Mouse (Mus musculus) olfactory bulb, adult 2 months (tissue): ENCODE results near the gene Mdga1. TPM values are rescaled to one million over a fixed set of nuclear protein-coding genes. Genes with fewer than 3 reads are reported as not detected.
A peak's percentile ranks its signal among the peaks of the same experiment; 100 is the strongest.

Experiments
- H3K27ac ChIP-seq: fragments of 200-500 bp; 2 replicates; pipeline ENCODE4 v1.5.1; 2012; ENCODE audit warnings: low read depth, low read length; ENCODE audit not compliant: insufficient read depth
- H3K4me1 ChIP-seq: fragments of 200-500 bp; 2 replicates; pipeline ENCODE4 v1.6.1; 2012; ENCODE audit warnings: low read length; ENCODE audit not compliant: control insufficient read depth, insufficient read depth
- H3K4me3 ChIP-seq: fragments of 200-500 bp; 2 replicates; pipeline ENCODE4 v1.5.1; 2012; ENCODE audit warnings: mild to moderate bottlenecking, low read depth, low read length, moderate library complexity; ENCODE audit not compliant: insufficient read depth
- CTCF ChIP-seq: fragments of 200-500 bp; IDR thresholded peaks from 2 replicates; pipeline ENCODE4 v1.5.1; 2012; ENCODE audit warnings: low read depth, mild to moderate bottlenecking, low read length, moderate library complexity; ENCODE audit not compliant: insufficient read depth
- POLR2A ChIP-seq: fragments of 200-500 bp; IDR thresholded peaks from 2 replicates; pipeline ENCODE4 v1.6.1; 2012; ENCODE audit warnings: mild to moderate bottlenecking, low read depth, low read length, moderate library complexity; ENCODE audit not compliant: insufficient read depth
- WGBS: fragments of 180-500 bp; shearing (Covaris S2); methylation state at CpG from one replicate; pipeline ENCODE4 v1.1.7; 2018; 5-methylcytosine and 5-hydroxymethylcytosine counted together
- polyA plus RNA-seq: library from polyadenylated mRNA; stranded (reverse); fragments of >200 nt; gene quantifications from 2 replicates; pipeline ENCODE4 v1.2.4, GENCODE M21; 2012; ENCODE audit warnings: low replicate concordance; ENCODE audit not compliant: missing spikeins, insufficient read depth, insufficient read length

The Mdga1 gene
- polyA plus RNA-seq, 1 experiment: not detected

GRCm38 (mm10) chr17:29985534-29985933, 15.6 kb upstream of the Mdga1 start:
- H3K4me1 ChIP-seq: no peaks in the 10 kb centered on the region
- no peak for TF ChIP-seq POLR2A
- TF ChIP-seq CTCF: no peak
- WGBS: 69% methylated on average over 3 of the region's 3 CpGs
- no peak overlapping the region for H3K4me3 ChIP-seq
- H3K27ac ChIP-seq: no peak overlapping the region

GRCm38 (mm10) chr17:29984931-29985330, 15.0 kb upstream of the Mdga1 start:
- 86% methylated on average over 7 of the region's 7 CpGs for WGBS
- Histone ChIP-seq H3K4me1 (no peaks in the 10 kb centered on the region), H3K4me3 (no peak overlapping the region), H3K27ac (no peak overlapping the region)
- TF ChIP-seq CTCF (no peak), POLR2A (no peak)

GRCm38 (mm10) chr17:29983190-29983589, 13.3 kb upstream of the Mdga1 start:
- H3K4me3 ChIP-seq: no peak overlapping the region
- no peak overlapping the region for H3K27ac ChIP-seq
- peaks cover 3% of the 10 kb centered on the region; the same call in 1 of the 2 replicates for H3K4me1 ChIP-seq
- TF ChIP-seq POLR2A: no peak
- no peak for TF ChIP-seq CTCF
- WGBS: 92% methylated on average over 5 of the region's 5 CpGs

GRCm38 (mm10) chr17:29981568-29981967, 11.7 kb upstream of the Mdga1 start:
- Histone ChIP-seq H3K4me3 (no peak overlapping the region), H3K4me1 (peaks cover 3% of the 10 kb centered on the region; the same call in 1 of the 2 replicates), H3K27ac (no peak overlapping the region)
- TF ChIP-seq POLR2A (no peak), CTCF (no peak)
- 74% methylated on average over 8 of the region's 8 CpGs for WGBS

GRCm38 (mm10) chr17:29979841-29980240, 10.0 kb upstream of the Mdga1 start:
- no peak overlapping the region for H3K4me3 ChIP-seq
- peaks cover 11% of the 10 kb centered on the region for H3K4me1 ChIP-seq
- H3K27ac ChIP-seq: no peak overlapping the region
- no peak for TF ChIP-seq POLR2A
- TF ChIP-seq CTCF: no peak
- WGBS: 84% methylated on average over 7 of the region's 7 CpGs

- Histone ChIP-seq H3K4me3 (no peak overlapping the region), H3K4me1 (peaks cover 11% of the 10 kb centered on the region), H3K27ac (no peak overlapping the region)
- WGBS: 64% methylated on average over 4 of the region's 4 CpGs
- TF ChIP-seq CTCF (no peak), POLR2A (no peak)
Observed at GRCm38 (mm10) chr17:29979020-29979419, 9.1 kb upstream of the Mdga1 start.

- H3K4me1 ChIP-seq: peaks cover 11% of the 10 kb centered on the region
- WGBS: 5% methylated on average over 8 of the region's 8 CpGs
- no peak overlapping the region for H3K27ac ChIP-seq
- no peak for TF ChIP-seq POLR2A
- TF ChIP-seq CTCF: peak; percentile 95
- H3K4me3 ChIP-seq: no peak overlapping the region
Observed at GRCm38 (mm10) chr17:29975731-29976130, 5.8 kb upstream of the Mdga1 start.

- no peak for TF ChIP-seq CTCF
- no peak for TF ChIP-seq POLR2A
- peaks cover 7% of the 10 kb centered on the region; the same call in 1 of the 2 replicates for H3K4me1 ChIP-seq
- 97% methylated on average over 7 of the region's 7 CpGs for WGBS
- H3K4me3 ChIP-seq: no peak overlapping the region
- no peak overlapping the region for H3K27ac ChIP-seq
Observed at GRCm38 (mm10) chr17:29973226-29973625, 3.3 kb upstream of the Mdga1 start.

GRCm38 (mm10) chr17:29971761-29972432, 2.0 kb upstream of the Mdga1 start:
- peaks cover 7% of the 10 kb centered on the region; the same call in 1 of the 2 replicates for H3K4me1 ChIP-seq
- no peak overlapping the region for H3K27ac ChIP-seq
- TF ChIP-seq CTCF (no peak), POLR2A (no peak)
- WGBS: 61% methylated on average over 15 of the region's 15 CpGs
- H3K4me3 ChIP-seq: no peak overlapping the region

GRCm38 (mm10) chr17:29965506-29965905, 4.4 kb downstream of the Mdga1 start:
- Histone ChIP-seq H3K27ac (no peak overlapping the region), H3K4me1 (peaks cover 14% of the 10 kb centered on the region), H3K4me3 (no peak overlapping the region)
- WGBS: 39% methylated on average over 5 of the region's 5 CpGs
- TF ChIP-seq CTCF (no peak), POLR2A (no peak)
